Mouse (Mus musculus): Measurements from ENCODE around the gene Dlat.

DNA sequence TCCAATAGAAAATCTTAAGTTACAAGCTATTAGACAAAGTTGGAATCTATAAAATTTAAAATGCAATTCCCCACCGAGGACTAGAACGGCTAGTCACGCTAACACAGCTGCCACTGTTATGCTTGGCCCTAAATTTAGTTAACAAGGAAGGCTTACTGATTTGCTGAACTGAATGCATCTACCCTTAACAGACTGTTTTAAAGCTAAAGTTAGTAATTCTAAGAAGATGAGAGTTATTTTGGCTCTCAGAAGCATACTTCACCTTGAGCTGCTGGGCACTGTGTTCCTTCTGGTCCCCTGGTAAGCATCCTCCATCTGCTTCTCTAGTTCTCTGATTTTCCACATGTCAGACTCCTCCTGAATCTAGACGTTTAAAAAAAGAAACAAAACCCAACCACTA, 47.5 kb downstream of the Dlat start:
- TF ChIP-seq CTCF (IDR thresholded peaks at IDR 0.05; ENCODE audit: borderline replicate concordance, extremely low read depth, insufficient read depth, insufficient read length), result no peak
- TF ChIP-seq POLR2A (IDR thresholded peaks at IDR 0.05; ENCODE audit: borderline replicate concordance, extremely low read depth, insufficient read depth, insufficient read length, poor library complexity, severe bottlenecking), result no peak
